Mouse (Mus musculus) limb, embryonic 13.5 days (tissue): Measurements from ENCODE around the gene Sppl2b. TPM values are rescaled to one million over a fixed set of nuclear protein-coding genes. Genes with fewer than 3 reads are reported as not detected.

Source experiments
- ATAC-seq: fragments of 200-750 bp; cut with Nextera tagmentation; 2 replicates; pipeline ENCODE4 v1.8.0; 2017; ENCODE audit warnings: low read depth, moderate number of reproducible peaks, moderate TSS enrichment; ENCODE audit not compliant: low FRiP score
- H3K27ac ChIP-seq: fragments of 300-500 bp; sonication (generic); 2 replicates; pipeline ENCODE4 v1.5.1; 2015; ENCODE audit warnings: inconsistent platforms, mild to moderate bottlenecking, moderate library complexity
- H3K27me3 ChIP-seq: fragments of 300-500 bp; sonication (generic); 2 replicates; pipeline ENCODE4 v1.6.1; 2015; ENCODE audit warnings: mild to moderate bottlenecking, inconsistent platforms
- H3K36me3 ChIP-seq: fragments of 300-500 bp; sonication (generic); 2 replicates; pipeline ENCODE4 v1.6.1; 2015; ENCODE audit warnings: inconsistent platforms, mild to moderate bottlenecking, moderate library complexity
- H3K4me1 ChIP-seq: fragments of 300-500 bp; sonication (generic); 2 replicates; pipeline ENCODE4 v1.6.1; 2015; ENCODE audit warnings: inconsistent platforms
- H3K4me2 ChIP-seq: fragments of 300-500 bp; sonication (generic); replicated peaks from 2 replicates; pipeline ENCODE4 v1.6.1; 2015; ENCODE audit warnings: inconsistent platforms, mild to moderate bottlenecking, moderate library complexity
- H3K4me3 ChIP-seq: fragments of 300-500 bp; sonication (generic); 2 replicates; pipeline ENCODE4 v1.5.1; 2015; ENCODE audit warnings: moderate library complexity, mild to moderate bottlenecking, inconsistent platforms
- H3K9ac ChIP-seq: fragments of 300-500 bp; sonication (generic); 2 replicates; pipeline ENCODE4 v1.6.1; 2015; ENCODE audit warnings: mild to moderate bottlenecking, inconsistent platforms
- H3K9me3 ChIP-seq: fragments of 300-500 bp; sonication (generic); 2 replicates; pipeline ENCODE4 v1.6.1; 2016; ENCODE audit warnings: inconsistent platforms
- WGBS: fragments of 180-500 bp; shearing (Covaris S2); methylation state at CpG from one replicate; pipeline ENCODE4 v1.1.7; 2015; 5-methylcytosine and 5-hydroxymethylcytosine counted together
- polyA plus RNA-seq: library from polyadenylated mRNA; unstranded; fragments of >200 nt; fragmentation: Nextera tagmentation; extraction: Ambion mirVana; gene quantifications from 2 replicates; pipeline ENCODE4 v1.2.1, GENCODE M21; 2015

Sppl2b gene
- polyA plus RNA-seq, 1 experiment from 2014 or later = 54.1 TPM

GRCm38 (mm10) chr10:80904004-80904693 lies 49.1 kb downstream of the Sppl2b start:
- WGBS = 86% methylated on average over 28 of the region's 28 CpGs
- H3K4me2 ChIP-seq = no peak overlapping the region
- ATAC-seq = no peak
- no peaks in the 10 kb centered on the region for H3K9me3 ChIP-seq
- H3K27me3 ChIP-seq = no peaks in the 10 kb centered on the region
- peak overlapping the region; percentile 13; the same call in 1 of the 2 replicates for H3K9ac ChIP-seq
- H3K36me3 ChIP-seq = peaks cover 78% of the 10 kb centered on the region
- H3K4me1 ChIP-seq = peaks cover 13% of the 10 kb centered on the region
- no peak overlapping the region for H3K4me3 ChIP-seq
- H3K27ac ChIP-seq = no peak overlapping the region

GRCm38 (mm10) chr10:80904709-80905108 lies 49.6 kb downstream of the Sppl2b start:
- Histone ChIP-seq H3K27ac (no peak overlapping the region), H3K4me1 (peaks cover 8% of the 10 kb centered on the region), H3K27me3 (no peaks in the 10 kb centered on the region), H3K36me3 (peaks cover 80% of the 10 kb centered on the region), H3K9me3 (no peaks in the 10 kb centered on the region), H3K4me2 (no peak overlapping the region), H3K9ac (peak overlapping the region; percentile 13; the same call in 1 of the 2 replicates), H3K4me3 (no peak overlapping the region)
- 93% methylated on average over 11 of the region's 11 CpGs for WGBS
- ATAC-seq = no peak

- H3K27me3 ChIP-seq = no peaks in the 10 kb centered on the region
- H3K9ac ChIP-seq = no peak overlapping the region
- no peak overlapping the region for H3K4me2 ChIP-seq
- H3K27ac ChIP-seq = no peak overlapping the region
- no peak overlapping the region for H3K4me3 ChIP-seq
- no peak for ATAC-seq
- H3K4me1 ChIP-seq = no peaks in the 10 kb centered on the region
- H3K9me3 ChIP-seq = no peaks in the 10 kb centered on the region
- peaks cover 86% of the 10 kb centered on the region for H3K36me3 ChIP-seq
- 97% methylated on average over 22 of the region's 22 CpGs for WGBS
These were observed 54.5 kb downstream of the Sppl2b start for GRCm38 (mm10) chr10:80909375-80910162.

- H3K27ac ChIP-seq = no peak overlapping the region
- no peak overlapping the region for H3K4me3 ChIP-seq
- H3K4me1 ChIP-seq = 0 out of 2 replicates have a peak, but pooled peaks cover 5% of the 10 kb centered on the region
- no peak overlapping the region for H3K9ac ChIP-seq
- no peaks in the 10 kb centered on the region for H3K27me3 ChIP-seq
- WGBS = 87% methylated on average over 4 of the region's 4 CpGs
- H3K4me2 ChIP-seq = no peak overlapping the region
- ATAC-seq = peak; percentile 9; the same call in 1 of the 2 replicates
- H3K9me3 ChIP-seq = no peaks in the 10 kb centered on the region
- peaks cover 76% of the 10 kb centered on the region for H3K36me3 ChIP-seq
These were observed 56.3 kb downstream of the Sppl2b start for GRCm38 (mm10) chr10:80911354-80911753.

GRCm38 (mm10) chr10:80911891-80912290 lies 56.8 kb downstream of the Sppl2b start:
- H3K4me1 ChIP-seq = peaks cover 10% of the 10 kb centered on the region; the same call in 1 of the 2 replicates
- H3K9ac ChIP-seq = no peak overlapping the region
- H3K4me2 ChIP-seq = no peak overlapping the region
- peaks cover 73% of the 10 kb centered on the region for H3K36me3 ChIP-seq
- no peak for ATAC-seq
- no peaks in the 10 kb centered on the region for H3K27me3 ChIP-seq
- no peak overlapping the region for H3K4me3 ChIP-seq
- H3K27ac ChIP-seq = no peak overlapping the region
- no peaks in the 10 kb centered on the region for H3K9me3 ChIP-seq

DNA sequence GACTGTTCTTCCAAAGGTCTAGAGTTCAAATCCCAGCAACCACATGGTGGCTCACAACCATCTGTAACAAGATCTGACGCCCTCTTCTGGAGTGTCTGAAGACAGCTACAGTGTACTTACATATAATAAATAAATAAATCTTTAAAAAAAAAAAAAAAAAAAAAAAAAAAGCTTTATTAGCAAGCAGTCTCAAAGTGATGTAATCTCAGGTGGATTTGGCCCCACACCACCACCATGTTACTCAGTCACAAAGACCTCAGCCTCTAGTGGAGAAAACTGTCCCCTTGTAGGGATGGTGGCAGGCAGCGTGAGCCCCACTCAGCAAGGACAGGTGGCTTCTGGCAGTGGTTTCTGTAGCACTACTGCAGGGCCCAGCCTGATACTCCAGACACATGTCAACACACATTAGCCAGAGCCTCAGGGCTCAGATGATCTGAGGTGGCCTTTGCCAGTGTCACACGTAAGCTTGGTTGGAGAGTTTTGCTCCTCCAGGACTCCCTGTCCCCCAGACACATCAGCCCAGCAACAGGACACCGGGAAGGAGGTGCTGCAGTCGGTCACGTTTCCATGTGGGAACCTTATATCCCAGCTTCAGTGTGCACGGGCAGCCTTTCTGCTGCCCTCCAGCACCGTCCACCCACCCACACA lies 58.4 kb downstream of the Sppl2b start:
- no peaks in the 10 kb centered on the region for H3K27me3 ChIP-seq
- no peak overlapping the region for H3K9ac ChIP-seq
- no peak overlapping the region for H3K4me2 ChIP-seq
- no peak for ATAC-seq
- no peaks in the 10 kb centered on the region for H3K9me3 ChIP-seq
- peaks cover 17% of the 10 kb centered on the region for H3K4me1 ChIP-seq
- no peak overlapping the region; the same call in 1 of the 2 replicates for H3K27ac ChIP-seq
- H3K4me3 ChIP-seq = no peak overlapping the region
- WGBS = 86% methylated on average over 7 of the region's 8 CpGs
- peaks cover 58% of the 10 kb centered on the region for H3K36me3 ChIP-seq

- 85% methylated on average over 5 of the region's 5 CpGs for WGBS
- Histone ChIP-seq H3K9me3 (no peaks in the 10 kb centered on the region), H3K36me3 (peaks cover 50% of the 10 kb centered on the region), H3K9ac (peak overlapping the region; percentile 43; the same call in 1 of the 2 replicates), H3K27me3 (no peaks in the 10 kb centered on the region), H3K4me1 (peaks cover 17% of the 10 kb centered on the region), H3K4me3 (no peak overlapping the region), H3K27ac (no peak overlapping the region; the same call in 1 of the 2 replicates), H3K4me2 (no peak overlapping the region)
- peak; percentile 33; the same call in 1 of the 2 replicates for ATAC-seq
These were observed 59.2 kb downstream of the Sppl2b start for GRCm38 (mm10) chr10:80914253-80914656.

DNA sequence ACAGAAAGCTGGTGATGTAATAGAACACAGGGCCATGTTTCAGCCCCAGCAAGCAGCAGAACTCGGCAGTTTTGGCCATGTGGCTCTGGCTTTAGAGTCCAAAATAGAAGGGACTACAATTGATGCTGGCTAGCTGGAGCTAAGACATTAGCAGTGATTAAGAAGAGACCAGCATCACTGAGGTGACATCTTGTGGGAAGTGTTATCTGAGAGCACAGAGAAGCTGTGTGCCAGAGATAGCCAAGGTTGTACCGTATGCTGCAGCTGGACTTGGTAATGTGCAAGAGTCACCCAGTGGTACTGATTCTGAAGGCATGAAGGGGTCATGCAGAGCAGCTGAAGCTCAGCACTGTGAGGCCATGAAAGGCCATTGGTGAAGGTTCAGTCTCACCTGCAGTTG lies 60.2 kb downstream of the Sppl2b start:
- 0 out of 2 replicates have a peak overlapping the region, but pooled peaks have one; percentile 1 for H3K9ac ChIP-seq
- ATAC-seq = no peak
- no peak overlapping the region for H3K27ac ChIP-seq
- WGBS = 84% methylated on average over 2 of the region's 2 CpGs
- no peak overlapping the region for H3K4me3 ChIP-seq
- peaks cover 40% of the 10 kb centered on the region for H3K36me3 ChIP-seq
- H3K27me3 ChIP-seq = no peaks in the 10 kb centered on the region
- H3K4me2 ChIP-seq = no peak overlapping the region
- peaks cover 17% of the 10 kb centered on the region for H3K4me1 ChIP-seq
- no peaks in the 10 kb centered on the region for H3K9me3 ChIP-seq

DNA sequence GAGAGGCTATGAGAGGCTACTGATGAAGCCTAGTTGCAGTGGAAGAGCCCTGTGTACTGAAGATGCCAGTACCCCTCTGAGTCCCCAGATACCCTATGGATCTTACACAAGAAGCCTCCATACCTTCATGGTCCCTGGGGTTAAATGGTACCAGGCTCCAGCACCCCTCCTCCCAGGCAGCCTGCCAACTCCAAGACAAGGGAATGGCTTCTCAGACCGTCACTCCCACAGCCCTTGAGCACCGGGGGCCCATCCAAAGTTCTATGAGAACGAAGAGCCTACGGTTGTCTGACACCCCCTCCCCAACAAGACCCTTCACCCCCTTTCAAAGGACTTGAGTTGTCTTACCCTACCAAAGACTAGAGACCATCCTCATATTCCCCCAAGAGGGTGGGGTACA lies 60.7 kb downstream of the Sppl2b start:
- no peak overlapping the region for H3K27ac ChIP-seq
- H3K4me2 ChIP-seq = no peak overlapping the region
- no peak for ATAC-seq
- 95% methylated on average over 4 of the region's 4 CpGs for WGBS
- H3K9ac ChIP-seq = no peak overlapping the region
- no peak overlapping the region for H3K4me3 ChIP-seq
- H3K27me3 ChIP-seq = no peaks in the 10 kb centered on the region
- peaks cover 17% of the 10 kb centered on the region for H3K4me1 ChIP-seq
- peaks cover 35% of the 10 kb centered on the region for H3K36me3 ChIP-seq
- no peaks in the 10 kb centered on the region for H3K9me3 ChIP-seq

DNA sequence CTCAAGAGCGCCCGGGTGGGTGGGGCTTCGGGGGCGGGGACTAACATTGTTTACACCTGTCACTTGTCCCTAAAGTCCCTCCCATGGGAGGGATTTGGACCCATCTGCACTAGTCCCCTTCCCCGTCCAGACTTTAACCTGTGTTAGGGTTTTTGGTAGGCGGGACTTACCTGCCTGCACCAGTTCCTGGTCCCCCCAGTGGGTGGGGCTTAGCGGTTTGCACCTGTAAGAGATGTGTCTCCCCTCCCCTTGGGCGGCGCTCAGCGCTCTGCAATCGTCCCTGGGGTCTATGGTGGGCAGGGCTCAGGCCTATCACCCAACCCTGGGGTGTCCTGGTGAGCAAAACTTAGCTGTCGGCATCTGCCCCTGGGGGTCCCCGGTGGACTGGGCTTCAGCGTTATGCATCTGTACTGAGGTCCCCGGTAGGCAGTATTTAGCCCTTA lies 62.3 kb downstream of the Sppl2b start:
- H3K36me3 ChIP-seq = peaks cover 19% of the 10 kb centered on the region
- H3K4me2 ChIP-seq = peak overlapping the region; percentile 99
- no peaks in the 10 kb centered on the region for H3K9me3 ChIP-seq
- H3K27ac ChIP-seq = 0 out of 2 replicates have a peak overlapping the region, but pooled peaks have one; percentile 67
- ATAC-seq = no peak
- H3K9ac ChIP-seq = peak overlapping the region; percentile 88
- peaks cover 24% of the 10 kb centered on the region for H3K4me1 ChIP-seq
- under 1% methylated on average over 15 of the region's 15 CpGs for WGBS
- H3K27me3 ChIP-seq = peaks cover 4% of the 10 kb centered on the region; the same call in 1 of the 2 replicates
- peak overlapping the region; percentile 90 for H3K4me3 ChIP-seq

DNA sequence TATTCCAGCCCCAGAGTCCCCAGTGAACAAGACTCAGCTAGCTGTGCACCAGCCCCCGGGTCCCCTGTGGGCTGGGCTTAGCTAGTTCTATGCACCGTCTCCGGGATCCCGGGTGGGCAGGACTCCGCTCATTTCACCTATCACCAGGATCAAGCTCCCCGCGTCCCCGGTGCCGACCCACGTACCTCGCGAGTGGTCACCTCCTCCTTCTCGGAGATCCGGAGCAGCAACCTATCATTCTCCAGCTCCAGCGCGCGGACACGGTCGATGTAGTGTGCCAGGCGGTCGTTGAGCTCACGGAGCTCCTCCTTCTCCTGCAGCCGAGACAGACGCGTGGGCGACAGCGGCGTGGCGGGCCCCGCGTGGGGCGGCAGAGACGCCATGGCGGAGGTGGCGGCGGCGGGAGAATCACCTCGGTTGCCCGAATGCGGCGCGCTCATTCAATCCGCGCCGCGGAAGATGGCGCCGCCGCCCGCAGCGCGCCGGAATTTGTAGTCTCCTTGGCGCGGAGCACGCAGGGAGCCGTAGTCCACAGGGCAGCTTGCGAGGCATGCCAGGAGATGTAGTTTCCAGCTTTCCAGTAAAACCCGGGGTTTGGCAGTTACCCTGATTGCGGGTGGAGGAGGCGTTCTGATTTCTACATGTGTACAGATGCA lies 62.8 kb downstream of the Sppl2b start, which contains the start of gene Lmnb2:
TSS of gene Lmnb2 (minus strand) at position 467 of the 656 bp plus-strand sequence.
- under 1% methylated on average over 60 of the region's 61 CpGs for WGBS
- H3K27me3 ChIP-seq = peaks cover 4% of the 10 kb centered on the region; the same call in 1 of the 2 replicates
- H3K36me3 ChIP-seq = peaks cover 19% of the 10 kb centered on the region
- peak within 1 kb of the TSS; percentile 88 for H3K9ac ChIP-seq
- peak within 1 kb of the TSS; percentile 99 for H3K4me2 ChIP-seq
- peaks cover 24% of the 10 kb centered on the region for H3K4me1 ChIP-seq
- peak within 1 kb of the TSS; percentile 67; the same call in 1 of the 2 replicates for H3K27ac ChIP-seq
- peak; percentile 63; the same call in 1 of the 2 replicates for ATAC-seq
- peak within 1 kb of the TSS; percentile 90 for H3K4me3 ChIP-seq
- H3K9me3 ChIP-seq = no peaks in the 10 kb centered on the region
